Mouse (Mus musculus) T-helper 17 cell (primary cell): ENCODE data around the gene Gpat2.

Experiments used
- in situ Hi-C, 2 experiments: fragments of 300-600 bp; cut with MboI, MseI; formaldehyde crosslinking; loops; 1 replicate in 1 of 2; 2 replicates in 1 of 2; pipeline ENCODE4 v1.15.1; 2025; ENCODE audit warnings: high pct_unique_total_duplicates in 2 of 2

The Gpat2 gene

DNA sequence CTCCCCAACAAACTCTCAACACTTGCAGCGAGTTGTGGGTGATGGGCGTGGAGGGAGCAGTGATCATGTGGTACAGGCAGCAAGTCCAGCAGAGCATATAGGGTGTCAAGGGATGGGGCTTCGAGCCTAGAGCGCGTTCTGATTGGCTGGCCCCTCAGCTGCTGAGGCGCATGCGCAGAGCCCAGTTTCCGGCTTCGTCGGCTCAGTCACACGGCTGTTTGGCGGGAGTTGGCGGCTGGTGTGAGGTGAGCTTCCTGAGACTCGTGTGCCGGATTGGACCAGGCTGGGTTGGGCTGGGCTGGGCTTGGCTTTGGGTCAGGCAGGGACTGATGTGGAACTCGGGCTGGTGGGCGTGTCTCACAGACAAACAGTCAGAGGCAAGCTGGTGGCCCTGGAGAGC, at the start of gene Gpat2:
TSS of gene Gpat2 (plus strand) at position 223 of the 400 bp plus-strand sequence.
- in situ Hi-C loops: loop anchor here in 1 of 2 experiments (5.0 kb wide), 1 partner anchor 323 kb away; no protein-coding TSS in a partner anchor

- in situ Hi-C loops: no loop called here
Measured at GRCm38 (mm10) chr2:127375759-127376341, 49.1 kb upstream of the Gpat2 start.

DNA sequence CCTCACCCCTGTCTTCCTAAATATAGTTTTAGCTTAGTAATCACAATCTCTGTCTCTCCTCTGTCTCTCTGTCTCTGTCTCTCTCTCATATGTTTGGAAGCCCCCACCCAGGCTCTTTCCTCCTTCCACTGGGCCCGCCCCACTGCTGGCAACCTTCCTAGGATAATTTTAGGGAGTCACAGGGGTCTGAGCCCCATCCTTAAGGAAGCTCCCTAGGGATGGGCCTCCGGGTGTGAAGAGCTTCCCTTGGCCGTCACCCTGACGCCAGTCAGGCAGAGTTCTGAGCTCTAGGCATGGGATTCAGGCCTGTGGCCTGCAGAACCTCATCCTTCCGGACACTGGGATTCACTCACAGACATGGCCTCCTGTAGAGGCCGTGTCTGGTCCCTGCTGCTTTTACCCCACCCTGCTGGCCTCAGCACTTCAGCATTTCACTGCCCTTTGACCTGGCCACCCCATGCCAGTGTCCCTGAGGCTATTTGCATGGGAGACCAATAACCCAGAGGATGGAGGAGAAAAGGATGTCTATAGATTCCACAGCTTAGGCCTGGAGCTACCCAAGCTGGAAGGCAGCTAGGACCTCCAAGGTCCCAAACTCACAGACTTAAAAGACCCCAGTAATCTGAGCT, 48.5 kb upstream of the Gpat2 start:
- in situ Hi-C loops: no loop called here

GRCm38 (mm10) chr2:127377942-127378610, 46.9 kb upstream of the Gpat2 start:
- in situ Hi-C loops: no loop called here

GRCm38 (mm10) chr2:127378611-127378990, 46.4 kb upstream of the Gpat2 start:
- in situ Hi-C loops: no loop called here

DNA sequence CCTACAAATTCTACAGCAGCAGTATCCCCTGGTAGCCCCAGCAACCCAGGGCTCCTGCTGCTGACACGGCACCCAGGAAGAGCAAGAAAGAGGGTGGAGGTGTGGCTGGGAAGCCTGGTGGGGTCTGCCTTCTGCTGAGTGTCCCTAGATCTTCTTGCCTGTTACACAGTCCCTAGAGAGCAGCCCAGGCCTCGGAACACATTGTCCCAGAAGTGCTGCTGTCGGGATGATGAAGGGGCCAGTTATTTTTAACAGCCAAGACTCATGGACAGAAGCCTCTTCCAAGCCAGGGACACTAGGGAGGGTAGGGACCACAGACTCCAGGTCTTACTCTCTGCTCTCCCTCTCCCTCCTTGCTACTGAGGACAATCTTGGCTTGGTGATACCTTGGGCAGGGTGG, 45.7 kb upstream of the Gpat2 start:
- in situ Hi-C loops: no loop called here

- in situ Hi-C loops: no loop called here
Measured at GRCm38 (mm10) chr2:127383881-127384280, 41.1 kb upstream of the Gpat2 start.

DNA sequence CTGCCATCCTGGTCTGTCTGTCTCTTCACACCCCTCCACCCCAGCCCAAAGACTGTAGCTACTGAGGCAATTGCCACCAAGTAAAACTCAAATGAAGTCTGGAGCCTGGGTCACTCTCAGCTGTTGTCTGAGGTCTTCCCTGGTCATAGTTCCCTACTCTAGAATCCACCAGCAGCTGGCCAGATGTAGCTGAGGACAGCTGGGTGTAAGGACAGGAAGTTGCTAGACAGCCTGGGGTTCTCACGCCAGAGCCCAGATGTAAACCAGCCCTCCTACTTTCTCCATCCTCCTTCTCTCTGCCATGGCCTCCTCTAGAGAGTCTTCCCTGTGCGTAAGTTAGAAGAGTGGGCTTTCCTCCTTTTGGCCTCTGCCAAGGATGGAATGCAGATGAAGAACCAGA, 37.5 kb upstream of the Gpat2 start:
- in situ Hi-C loops: no loop called here

DNA sequence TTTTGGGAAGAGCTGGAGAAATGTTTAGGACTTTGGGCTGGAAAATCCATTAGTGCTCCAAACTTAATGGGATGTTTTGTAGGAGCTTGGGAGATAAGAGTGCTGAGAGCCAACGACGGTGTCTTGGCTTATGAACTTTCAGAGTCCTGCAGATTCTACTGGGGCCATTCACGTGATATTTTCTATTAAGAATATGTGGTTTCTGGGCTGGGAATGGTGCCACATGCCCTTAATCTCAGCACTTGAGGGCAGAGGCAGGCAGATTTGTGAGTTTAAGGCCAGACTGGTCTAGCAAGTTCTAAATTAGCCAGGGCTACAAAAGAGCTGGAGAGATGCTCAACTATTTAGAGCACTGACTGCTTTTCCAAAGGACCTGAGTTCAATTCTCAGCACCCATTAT, 34.6 kb upstream of the Gpat2 start:
- in situ Hi-C loops: no loop called here

GRCm38 (mm10) chr2:127390846-127391245, 34.2 kb upstream of the Gpat2 start:
- in situ Hi-C loops: no loop called here

DNA sequence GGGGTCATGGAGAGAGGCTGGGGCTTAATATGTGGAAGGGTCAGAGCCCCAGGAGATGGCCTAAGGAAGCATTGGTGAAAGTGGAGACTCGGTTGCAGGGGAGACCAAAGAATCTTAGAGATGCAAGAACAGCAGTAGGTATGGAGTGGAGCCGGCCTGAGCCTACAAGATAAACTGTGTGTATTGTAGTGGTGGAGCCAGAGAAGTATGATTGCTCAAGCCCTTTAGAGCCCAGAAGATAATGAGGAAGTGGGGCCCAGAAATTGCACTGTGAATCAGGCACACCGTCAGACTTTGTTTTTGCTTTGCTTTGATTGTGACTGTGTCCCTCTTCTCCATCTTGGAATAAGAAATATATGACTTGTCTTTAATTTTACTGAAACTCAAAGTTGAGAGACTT, 33.7 kb upstream of the Gpat2 start:
- in situ Hi-C loops: no loop called here

DNA sequence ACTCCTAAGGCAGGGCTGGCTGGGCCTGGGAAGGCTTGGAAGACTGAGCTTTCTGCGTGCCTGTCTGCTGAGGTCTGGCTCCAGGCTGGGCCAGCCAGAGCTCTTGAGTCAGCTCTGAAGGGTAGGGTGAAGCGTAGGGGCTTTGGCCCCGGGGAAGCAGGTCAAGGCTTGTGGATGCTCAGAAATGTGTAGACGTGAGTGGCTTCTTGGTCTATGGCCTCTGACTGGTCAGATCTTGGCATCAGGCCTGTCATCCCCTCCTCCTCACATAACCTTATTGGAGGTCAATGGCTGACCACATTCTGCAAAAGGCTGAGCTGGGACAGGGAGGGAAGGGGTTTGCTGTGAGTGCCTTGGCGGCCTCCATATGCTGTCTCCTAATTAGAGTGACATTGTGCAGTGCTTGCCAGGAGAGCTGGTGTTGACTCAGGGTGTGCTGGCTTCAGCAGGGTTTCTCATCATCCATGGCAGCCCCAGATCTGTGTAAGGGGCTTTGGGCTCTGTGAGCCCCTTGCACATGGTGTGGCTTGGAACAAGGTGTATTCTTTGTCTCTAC, 30.3 kb upstream of the Gpat2 start:
- in situ Hi-C loops: no loop called here

DNA sequence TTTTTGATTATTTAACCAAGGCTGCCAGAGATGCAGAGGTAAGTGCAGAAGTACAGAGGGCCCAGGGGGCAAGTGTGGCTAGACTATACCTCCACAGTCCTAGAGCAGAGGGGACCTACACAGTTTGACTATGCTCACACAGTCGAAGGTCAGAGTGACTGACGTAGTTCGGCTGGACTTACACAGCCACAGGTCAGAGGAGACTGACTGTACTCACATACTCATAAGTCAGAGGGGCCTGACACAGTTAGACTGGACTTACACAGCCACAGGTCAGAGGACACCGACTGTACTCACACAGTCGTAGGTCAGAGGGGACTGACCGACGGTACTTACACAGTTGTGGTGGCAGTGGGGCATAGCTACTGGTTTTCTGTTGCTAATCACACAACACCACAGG, 26.3 kb upstream of the Gpat2 start:
- in situ Hi-C loops: no loop called here

DNA sequence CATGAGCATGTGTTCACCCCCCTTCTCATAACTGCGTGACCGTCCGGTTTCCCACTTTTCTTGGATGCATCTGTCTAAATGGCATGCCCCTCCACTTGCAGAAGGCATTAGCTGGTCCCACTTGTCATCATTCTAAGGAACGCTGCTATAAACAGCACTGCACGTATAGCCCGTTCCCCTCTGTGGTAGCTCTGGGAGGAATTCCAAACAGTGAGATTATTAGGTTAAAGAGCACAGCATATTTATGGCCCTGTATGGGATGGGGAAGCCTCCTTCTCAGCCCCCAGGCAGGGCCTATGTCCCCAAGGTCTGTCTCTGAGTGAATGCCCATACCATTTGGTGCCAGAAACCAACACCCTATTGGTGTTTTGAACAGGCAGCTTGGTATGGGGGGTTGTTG, 13.9 kb upstream of the Gpat2 start:
- in situ Hi-C loops: no loop called here

- in situ Hi-C loops: no loop called here
Measured at GRCm38 (mm10) chr2:127415806-127416205, 9.2 kb upstream of the Gpat2 start.

DNA sequence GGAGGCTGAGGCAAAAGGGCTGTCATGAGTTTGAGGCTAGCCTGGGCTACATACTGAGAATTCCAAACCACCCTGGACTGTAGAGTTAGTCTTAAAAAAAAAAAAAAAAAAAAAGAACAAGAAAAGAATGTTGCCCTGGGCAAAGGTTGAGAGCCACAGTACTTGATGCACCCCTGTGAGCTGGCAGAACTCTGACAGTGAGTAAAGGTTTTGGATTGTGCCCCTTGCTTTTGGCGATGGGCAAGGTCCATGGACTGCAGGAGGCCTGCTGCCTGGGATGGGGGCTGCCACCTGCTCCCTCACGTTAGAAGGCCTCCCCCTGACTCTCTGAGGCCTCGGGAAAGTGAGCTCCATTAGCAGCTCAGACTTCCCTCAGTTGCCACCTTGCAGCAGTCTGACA, 8.3 kb upstream of the Gpat2 start:
- in situ Hi-C loops: no loop called here

DNA sequence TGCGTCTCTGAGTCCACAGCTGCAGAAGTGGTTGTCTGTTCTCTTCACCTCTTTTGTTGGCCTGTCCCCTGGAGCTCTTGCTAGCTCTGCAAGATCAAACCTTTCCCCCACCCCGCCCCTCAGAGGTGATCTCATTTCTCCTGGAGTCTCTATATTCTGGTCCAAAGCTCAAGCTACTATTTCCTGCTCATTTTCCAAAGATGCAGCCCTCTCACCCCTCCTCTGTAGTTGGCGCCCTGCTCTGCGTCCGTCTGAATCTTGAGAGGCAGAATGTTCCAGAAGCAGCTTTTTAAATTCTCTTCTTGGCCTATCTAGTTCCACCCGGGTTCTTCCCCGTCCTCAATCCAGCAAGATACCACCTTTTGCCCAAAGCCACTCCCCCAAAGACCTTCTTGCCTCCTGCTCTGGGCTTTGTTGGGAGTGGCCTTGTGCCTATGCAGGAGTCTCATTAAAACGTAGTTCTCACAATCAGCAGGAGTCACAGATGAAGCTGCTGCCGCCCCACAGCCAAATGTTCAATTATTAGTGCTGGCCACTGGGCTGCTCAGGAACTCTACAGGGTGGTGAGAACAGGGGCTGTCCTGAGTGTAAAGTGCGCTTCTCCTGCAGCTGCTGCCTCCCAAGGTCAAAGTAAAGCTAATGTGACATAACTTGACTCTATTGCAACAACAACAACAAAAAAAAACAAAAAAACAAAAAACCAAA, 6.6 kb upstream of the Gpat2 start:
- in situ Hi-C loops: no loop called here

DNA sequence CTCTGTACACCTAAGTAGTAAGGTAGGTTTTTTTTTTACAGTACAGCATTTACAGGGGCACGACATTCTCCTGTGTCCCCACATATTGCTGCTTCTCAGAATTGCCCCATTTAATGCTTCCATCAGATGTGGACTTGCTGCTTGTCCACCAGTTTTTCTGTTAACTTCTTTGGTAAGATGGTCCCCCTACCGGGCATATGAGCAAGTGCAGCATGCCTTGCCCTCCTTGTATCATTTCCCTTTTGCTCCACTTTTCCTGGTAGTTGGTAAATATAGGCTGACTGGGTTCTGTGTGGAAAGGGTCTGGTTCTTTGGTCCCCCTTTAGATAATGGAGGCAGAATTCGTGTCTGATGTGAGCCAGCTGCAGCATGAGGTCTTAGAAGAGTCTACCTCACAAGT, 5.2 kb downstream of the Gpat2 start:
- in situ Hi-C loops: no loop called here

DNA sequence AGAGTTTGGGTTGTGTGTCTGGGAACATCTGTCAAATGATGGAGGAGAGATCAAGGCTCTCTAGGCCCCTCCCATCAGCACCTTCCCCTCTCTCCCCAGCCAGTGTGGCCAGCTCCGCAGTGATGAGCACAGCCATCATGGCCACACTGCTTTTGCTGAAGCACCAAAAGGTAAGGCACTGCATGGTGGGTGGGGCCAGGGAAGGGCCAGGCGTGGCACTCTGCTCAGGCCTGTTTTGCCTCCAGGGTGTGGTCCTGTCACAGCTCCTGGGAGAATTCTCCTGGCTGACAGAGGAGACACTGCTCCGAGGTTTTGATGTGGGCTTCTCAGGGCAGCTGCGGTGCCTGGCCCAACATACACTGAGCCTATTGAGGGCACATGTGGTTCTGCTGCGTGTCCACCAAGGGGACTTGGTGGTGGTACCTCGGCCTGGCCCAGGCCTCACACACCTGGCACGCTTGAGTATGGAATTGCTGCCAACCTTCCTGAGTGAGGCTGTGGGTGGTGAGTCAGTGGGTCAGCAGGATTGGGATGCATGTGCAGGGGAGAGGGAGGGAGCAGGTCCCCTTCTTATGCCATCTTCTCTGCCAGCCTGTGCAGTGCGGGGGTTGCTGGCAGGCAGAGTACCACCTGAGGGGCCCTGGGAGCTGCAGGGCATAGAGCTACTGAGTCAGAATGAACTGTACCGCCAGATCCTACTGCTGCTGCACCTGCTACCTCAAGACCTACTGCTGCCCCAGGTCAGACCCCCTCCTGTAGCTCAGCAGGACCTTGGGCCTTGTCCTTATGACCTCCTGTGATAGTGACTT, 8.7 kb downstream of the Gpat2 start:
- in situ Hi-C loops: no loop called here

GRCm38 (mm10) chr2:127435135-127435534, 10.1 kb downstream of the Gpat2 start:
- in situ Hi-C loops: no loop called here

- in situ Hi-C loops: no loop called here
Measured at GRCm38 (mm10) chr2:127435554-127435953, 10.6 kb downstream of the Gpat2 start.
